Mouse (Mus musculus) MEL (cell line): ENCODE data around the gene Fsip1. TPM values are rescaled to one million over a fixed set of nuclear protein-coding genes. Genes with fewer than 3 reads are reported as not detected.

Experiments
- DNase-seq: peaks from one replicate; pipeline ENCODE4 v3.0.0; 2011; ENCODE audit warnings: low read depth, low spot score
- H3K27ac ChIP-seq: 2 replicates; pipeline ENCODE4 v1.5.1; 2012; ENCODE audit warnings: low read depth, mild to moderate bottlenecking, control low read depth, low read length, moderate library complexity; ENCODE audit not compliant: control insufficient read depth
- H3K27me3 ChIP-seq, 2 experiments: fragments of 150-350 bp in 1 of 2; sonication (generic) in 1 of 2; 2 replicates each; pipeline ENCODE4 v1.6.1; 2012; ENCODE audit warnings: low read length in 2 of 2, mild to moderate bottlenecking in 2 of 2, improper control_type of control experiment in 1 of 2, moderate library complexity in 1 of 2; ENCODE audit not compliant: insufficient read depth in 2 of 2, control insufficient read depth in 1 of 2
- H3K36me3 ChIP-seq, 2 experiments: 2 replicates each; pipeline ENCODE4 v1.6.1; 2012 to 2014; ENCODE audit warnings: low read length in 2 of 2, improper control_type of control experiment in 1 of 2, inconsistent platforms in 1 of 2, mild to moderate bottlenecking in 1 of 2; ENCODE audit not compliant: insufficient read depth in 2 of 2, control insufficient read depth in 1 of 2
- H3K4me1 ChIP-seq, 2 experiments: fragments of 150-350 bp in 1 of 2; sonication (generic) in 1 of 2; 2 replicates each; pipeline ENCODE4 v1.6.1; 2012; ENCODE audit warnings: low read length in 2 of 2, improper control_type of control experiment in 1 of 2, mild to moderate bottlenecking in 1 of 2; ENCODE audit not compliant: insufficient read depth in 2 of 2, control insufficient read depth in 1 of 2
- H3K4me3 ChIP-seq, 2 experiments: fragments of 150-350 bp in 1 of 2; sonication (generic) in 1 of 2; 2 replicates each; pipeline ENCODE4 v1.5.1; 2012; ENCODE audit warnings: low read depth in 2 of 2, low read length in 2 of 2, mild to moderate bottlenecking in 2 of 2, moderate library complexity in 2 of 2, control low read depth in 1 of 2, improper control_type of control experiment in 1 of 2; ENCODE audit not compliant: control insufficient read depth in 1 of 2, insufficient read depth in 1 of 2
- H3K79me2 ChIP-seq: 2 replicates; pipeline ENCODE4 v1.6.1; 2012; ENCODE audit warnings: mild to moderate bottlenecking, low read length, moderate library complexity; ENCODE audit not compliant: control insufficient read depth, poor library complexity, insufficient read depth
- H3K9ac ChIP-seq: 2 replicates; pipeline ENCODE4 v1.6.1; 2012; ENCODE audit warnings: low read depth, mild to moderate bottlenecking, control low read depth, low read length, moderate library complexity; ENCODE audit not compliant: control insufficient read depth, poor library complexity, severe bottlenecking
- H3K9me3 ChIP-seq: fragments of 150-350 bp; sonication (generic); replicated peaks from 2 replicates; pipeline ENCODE4 v1.6.1; 2012; ENCODE audit warnings: mild to moderate bottlenecking, low read length, improper control_type of control experiment, moderate library complexity; ENCODE audit not compliant: insufficient read depth
- BHLHE40 ChIP-seq: IDR thresholded peaks from 2 replicates; pipeline ENCODE4 v1.6.1; 2012; ENCODE audit warnings: low read depth, mild to moderate bottlenecking, inconsistent platforms, low read length, improper control_type of control experiment, borderline replicate concordance
- ELF1 ChIP-seq: IDR thresholded peaks from 2 replicates; pipeline ENCODE4 v1.6.1; 2014; ENCODE audit warnings: low read depth, mild to moderate bottlenecking, inconsistent platforms, low read length, improper control_type of control experiment, moderate library complexity
- EP300 ChIP-seq, 2 experiments: IDR thresholded peaks; 2 replicates each; pipeline ENCODE4 v1.6.1; 2011; ENCODE audit warnings: improper control_type of control experiment in 2 of 2, low read length in 2 of 2, low read depth in 1 of 2, mild to moderate bottlenecking in 1 of 2
- ETS1 ChIP-seq: IDR thresholded peaks from 2 replicates; pipeline ENCODE4 v1.6.1; 2012; ENCODE audit warnings: low read depth, mild to moderate bottlenecking, inconsistent platforms, low read length, improper control_type of control experiment, moderate library complexity
- GABPA ChIP-seq: IDR thresholded peaks from 2 replicates; pipeline ENCODE4 v1.6.1; 2012; ENCODE audit warnings: low read depth, mild to moderate bottlenecking, inconsistent platforms, low read length, improper control_type of control experiment, moderate library complexity
- JUND ChIP-seq: IDR thresholded peaks from 2 replicates; pipeline ENCODE4 v1.6.1; 2011; ENCODE audit warnings: low read depth, mild to moderate bottlenecking, improper control_type of control experiment, low read length
- KAT2A ChIP-seq: conservative IDR thresholded peaks from 2 replicates; pipeline ENCODE4 v1.6.1; 2012; ENCODE audit warnings: low read depth, low read length, improper control_type of control experiment, inconsistent platforms
- MEF2A ChIP-seq: IDR thresholded peaks from 2 replicates; pipeline ENCODE4 v1.6.1; 2014; ENCODE audit warnings: low read depth, mild to moderate bottlenecking, inconsistent platforms, low read length, improper control_type of control experiment; ENCODE audit not compliant: poor library complexity, insufficient replicate concordance, severe bottlenecking; ENCODE audit errors: extremely low read depth
- MYC ChIP-seq: IDR thresholded peaks from 2 replicates; pipeline ENCODE4 v1.6.1; 2011; ENCODE audit warnings: low read depth, mild to moderate bottlenecking, low read length, improper control_type of control experiment, moderate library complexity
- NELFE ChIP-seq: IDR thresholded peaks from 2 replicates; pipeline ENCODE4 v1.6.1; 2011; ENCODE audit warnings: low read depth, low read length, improper control_type of control experiment
- NRF1 ChIP-seq: IDR thresholded peaks from 2 replicates; pipeline ENCODE4 v1.6.1; 2014; ENCODE audit warnings: low read depth, mild to moderate bottlenecking, inconsistent platforms, low read length, improper control_type of control experiment, moderate library complexity; ENCODE audit not compliant: poor library complexity, insufficient read depth, severe bottlenecking
- POLR2AphosphoS5 ChIP-seq: IDR thresholded peaks from 2 replicates; pipeline ENCODE4 v1.6.1; 2012; ENCODE audit warnings: low read depth, borderline replicate concordance, mild to moderate bottlenecking, inconsistent platforms, low read length, moderate library complexity, mixed read lengths
- RCOR1 ChIP-seq: IDR thresholded peaks from 2 replicates; pipeline ENCODE4 v1.6.1; 2012; ENCODE audit warnings: low read depth, mild to moderate bottlenecking, inconsistent platforms, low read length, improper control_type of control experiment
- SMC3 ChIP-seq: IDR thresholded peaks from 2 replicates; pipeline ENCODE4 v1.6.1; 2011; ENCODE audit warnings: low read depth, low read length, improper control_type of control experiment
- TBP ChIP-seq: IDR thresholded peaks from 2 replicates; pipeline ENCODE4 v1.8.0; 2011; ENCODE audit warnings: low read depth, low read length, improper control_type of control experiment
- UBTF ChIP-seq: IDR thresholded peaks from 2 replicates; pipeline ENCODE4 v1.6.1; 2012; ENCODE audit warnings: low read depth, mild to moderate bottlenecking, inconsistent platforms, low read length, improper control_type of control experiment, moderate library complexity, borderline replicate concordance; ENCODE audit not compliant: insufficient read depth
- USF1 ChIP-seq: IDR thresholded peaks from 2 replicates; pipeline ENCODE4 v1.6.1; 2014; ENCODE audit warnings: low read depth, mild to moderate bottlenecking, inconsistent platforms, low read length, improper control_type of control experiment, moderate library complexity
- USF2 ChIP-seq, 2 experiments: IDR thresholded peaks; 2 replicates each; pipeline ENCODE4 v1.6.1; 2011 to 2012; ENCODE audit warnings: improper control_type of control experiment in 2 of 2, low read length in 2 of 2, borderline replicate concordance in 1 of 2, inconsistent platforms in 1 of 2, low read depth in 1 of 2, mild to moderate bottlenecking in 1 of 2; ENCODE audit not compliant: insufficient read depth in 1 of 2
- ZC3H11A ChIP-seq: IDR thresholded peaks from 2 replicates; pipeline ENCODE4 v1.6.1; 2012; ENCODE audit warnings: low read depth, mild to moderate bottlenecking, inconsistent platforms, low read length, improper control_type of control experiment
- ZMIZ1 ChIP-seq: IDR thresholded peaks from 2 replicates; pipeline ENCODE4 v1.6.1; 2012; ENCODE audit warnings: low read depth, mild to moderate bottlenecking, inconsistent platforms, low read length, improper control_type of control experiment, moderate library complexity
- polyA plus RNA-seq, 2 experiments: library from polyadenylated mRNA; stranded (reverse) in 1 of 2; unstranded in 1 of 2; fragments of >175 nt in 1 of 2; fragments of >200 nt in 1 of 2; gene quantifications; 2 replicates each; pipeline versions ENCODE4 v1.2.1 to v1.2.4; 2012; ENCODE audit warnings: low replicate concordance in 2 of 2, low read depth in 1 of 2; ENCODE audit not compliant: insufficient read length in 2 of 2, insufficient read depth in 1 of 2, missing spikeins in 1 of 2
- total RNA-seq: library from RNA; depleted of rRNA; stranded (reverse); fragments of 300-350 nt; gene quantifications from 2 replicates; pipeline ENCODE4 v1.2.3, GENCODE M21; 2012

Fsip1 gene
- total and polyA plus RNA-seq, 3 experiments: not detected

- TF ChIP-seq RCOR1: no peak
- no peak for TF ChIP-seq BHLHE40
- no peak for TF ChIP-seq NRF1
Observed at GRCm38 (mm10) chr2:118263151-118263913, 6.6 kb upstream of the Fsip1 start (continued).

GRCm38 (mm10) chr2:118262673-118263072, 5.9 kb upstream of the Fsip1 start:
- Histone ChIP-seq H3K36me3 (no peaks in the 10 kb centered on the region), H3K9me3 (no peaks in the 10 kb centered on the region), H3K4me3 (no peak overlapping the region), H3K9ac (no peak overlapping the region), H3K79me2 (no peaks in the 10 kb centered on the region), H3K27ac (no peak overlapping the region), H3K27me3 (peaks cover 0 to 1% of the 10 kb centered on the region in 2 experiments; a peak in 1 of 4 replicates), H3K4me1 (0 out of 4 replicates have a peak, but pooled peaks cover 0 to 5% of the 10 kb centered on the region in 2 experiments)
- no peak for DNase-seq
- no peak for TF ChIP-seq ZC3H11A
- TF ChIP-seq USF2 (IDR thresholded peaks at IDR 0.05; ENCODE audit: borderline replicate concordance in 1 of 2, insufficient read depth in 1 of 2, low read depth in 1 of 2, low read length in 2 of 2): no peak
- TF ChIP-seq GABPA: no peak
- TF ChIP-seq JUND: no peak
- no peak for TF ChIP-seq TBP
- no peak for TF ChIP-seq MEF2A
- no peak for TF ChIP-seq SMC3
- TF ChIP-seq EP300 (IDR thresholded peaks at IDR 0.05; ENCODE audit: low read depth in 1 of 2, low read length in 2 of 2): no peak
- no peak for TF ChIP-seq USF1
- no peak for TF ChIP-seq NELFE
- no peak for TF ChIP-seq ZMIZ1
- TF ChIP-seq ELF1: no peak
- TF ChIP-seq RCOR1: no peak
- no peak for TF ChIP-seq KAT2A
- TF ChIP-seq MYC: no peak
- TF ChIP-seq BHLHE40: no peak
- TF ChIP-seq ETS1: no peak
- no peak for TF ChIP-seq UBTF
- TF ChIP-seq POLR2AphosphoS5: no peak
